Mouse (Mus musculus) C2C12 (cell line): ENCODE data around the gene Vmn1r200.

Experiments
- CTCF ChIP-seq: IDR thresholded peaks from one replicate; pipeline ENCODE4 v1.5.1; 2011; ENCODE audit not compliant: control insufficient read depth, insufficient read depth, insufficient read length
- FOSL1 ChIP-seq: IDR thresholded peaks from one replicate; pipeline ENCODE4 v1.8.0; 2011; ENCODE audit warnings: mild to moderate bottlenecking, low read length; ENCODE audit not compliant: poor library complexity, insufficient read depth, severe bottlenecking

DNA sequence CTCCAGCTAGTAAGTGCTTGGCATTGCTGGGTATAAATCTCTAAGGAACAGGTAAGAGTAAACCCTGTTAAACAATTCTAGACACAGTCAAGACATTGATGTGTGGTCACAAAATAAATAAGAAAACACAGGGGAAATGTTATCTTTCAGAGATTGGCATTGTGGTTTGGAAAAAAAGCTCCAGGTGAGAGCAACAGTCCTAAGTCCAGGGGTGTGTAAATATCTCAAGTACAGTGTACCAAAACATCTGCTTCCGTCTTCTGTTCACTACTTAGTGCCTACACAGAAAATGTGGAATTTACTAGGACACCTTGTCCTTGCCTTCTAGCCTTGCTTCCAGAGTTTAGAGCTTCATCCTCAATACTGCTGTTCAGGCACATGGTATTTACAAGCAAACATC lies 3.1 kb upstream of the Vmn1r200 start:
- TF ChIP-seq CTCF (no peak), FOSL1 (no peak)
